Mouse (Mus musculus): ENCODE measurements around the gene Baz1a. TPM values are rescaled to one million over a fixed set of nuclear protein-coding genes. Genes with fewer than 3 reads are reported as not detected.

The Baz1a gene
- 13.4 and 16.4 TPM in 2 replicates for polyA plus RNA-seq (2015; fragmentation: Nextera tagmentation; extraction: Ambion mirVana)

- Histone ChIP-seq H3K36me3 (ENCODE audit: control insufficient read depth, insufficient read depth) (no peaks in the 10 kb centered on the region), H3K4me3 (ENCODE audit: low read length) (no peak within 1 kb of the TSS), H3K9ac (ENCODE audit: low read length) (no peak within 1 kb of the TSS), H3K4me1 (ENCODE audit: control insufficient read depth, insufficient read depth, low read length) (no peaks in the 10 kb centered on the region), H3K9me3 (replicated peaks; ENCODE audit: control insufficient read depth, low read length) (no peaks in the 10 kb centered on the region), H3K27ac (ENCODE audit: low read length) (no peak within 1 kb of the TSS), H3K27me3 (ENCODE audit: control insufficient read depth, insufficient read depth, low read length) (no peaks in the 10 kb centered on the region), H3K4me2 (ENCODE audit: low read depth, low read length) (no peak within 1 kb of the TSS)
- no peak for ATAC-seq (replicated peaks; ENCODE audit: extremely low read depth, insufficient read depth, low FRiP score)
- WGBS: 81% methylated on average over 6 of the region's 6 CpGs
These were observed at the start of gene Baz1a for GRCm38 (mm10) chr12:55013626-55014398. Baz1a (minus strand) TSS chr12:55014348.

DNA sequence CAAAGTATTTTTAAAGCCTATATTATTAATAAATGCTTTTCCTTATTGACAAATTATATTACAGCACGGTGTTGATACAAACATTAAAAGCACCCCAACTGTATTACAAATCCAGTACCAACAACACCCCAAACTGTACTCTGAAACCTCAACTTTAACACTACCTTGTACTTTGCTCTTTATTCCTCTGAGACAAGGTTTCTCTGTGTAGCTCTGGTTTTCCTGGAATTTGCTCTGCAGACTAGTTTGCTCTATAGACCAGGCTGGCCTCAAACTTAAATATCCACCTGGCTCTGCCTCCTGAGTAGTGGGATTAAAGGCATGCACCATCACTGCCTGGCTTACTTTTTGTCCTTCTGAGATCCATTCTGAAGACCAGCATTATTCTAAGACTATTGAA, 48.0 kb upstream of the Baz1a start:
- Histone ChIP-seq H3K27ac (ENCODE audit: low read length) (no peak overlapping the region), H3K9me3 (replicated peaks; ENCODE audit: control insufficient read depth, low read length) (no peaks in the 10 kb centered on the region), H3K4me2 (ENCODE audit: low read depth, low read length) (no peak overlapping the region), H3K4me1 (ENCODE audit: control insufficient read depth, insufficient read depth, low read length) (peaks cover 2% of the 10 kb centered on the region; the same call in 1 of the 2 replicates), H3K27me3 (ENCODE audit: control insufficient read depth, insufficient read depth, low read length) (no peaks in the 10 kb centered on the region), H3K4me3 (ENCODE audit: low read length) (no peak overlapping the region), H3K9ac (ENCODE audit: low read length) (no peak overlapping the region), H3K36me3 (ENCODE audit: control insufficient read depth, insufficient read depth) (no peaks in the 10 kb centered on the region)
- no peak for ATAC-seq (replicated peaks; ENCODE audit: extremely low read depth, insufficient read depth, low FRiP score)
- 93% methylated on average over 1 of the region's 1 CpGs for WGBS

DNA sequence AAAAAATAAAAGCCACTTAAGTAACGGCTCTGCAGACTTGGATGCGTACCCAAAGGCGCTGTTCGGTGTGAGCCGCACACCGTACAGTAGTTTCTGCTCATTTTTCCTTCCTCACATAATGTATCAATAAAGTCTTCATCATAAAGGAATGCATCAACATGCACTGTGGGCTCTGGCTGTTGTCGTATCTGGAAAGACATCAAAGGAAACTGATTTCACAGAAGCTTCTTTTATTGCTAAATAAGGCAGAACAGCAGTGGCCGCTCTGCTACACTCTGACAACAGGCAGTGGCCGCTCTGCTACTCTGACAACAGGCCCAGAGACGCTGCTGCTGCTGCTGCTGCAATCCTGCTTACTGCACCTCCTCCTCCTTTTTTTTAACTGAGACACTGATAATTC, 46.9 kb upstream of the Baz1a start:
- ATAC-seq (replicated peaks; ENCODE audit: extremely low read depth, insufficient read depth, low FRiP score): no peak

GRCm38 (mm10) chr12:55060212-55060898, 46.2 kb upstream of the Baz1a start:
- H3K27ac ChIP-seq (ENCODE audit: low read length): no peak overlapping the region
- H3K9me3 ChIP-seq (replicated peaks; ENCODE audit: control insufficient read depth, low read length): no peaks in the 10 kb centered on the region
- no peak overlapping the region for H3K4me3 ChIP-seq (ENCODE audit: low read length)
- no peak overlapping the region for H3K9ac ChIP-seq (ENCODE audit: low read length)
- WGBS: 51% methylated on average over 6 of the region's 6 CpGs
- H3K4me1 ChIP-seq (ENCODE audit: control insufficient read depth, insufficient read depth, low read length): peaks cover 2% of the 10 kb centered on the region; the same call in 1 of the 2 replicates
- H3K4me2 ChIP-seq (ENCODE audit: low read depth, low read length): no peak overlapping the region
- no peak for ATAC-seq (replicated peaks; ENCODE audit: extremely low read depth, insufficient read depth, low FRiP score)
- no peaks in the 10 kb centered on the region for H3K27me3 ChIP-seq (ENCODE audit: control insufficient read depth, insufficient read depth, low read length)
- no peaks in the 10 kb centered on the region for H3K36me3 ChIP-seq (ENCODE audit: control insufficient read depth, insufficient read depth)

More for the DNA sequence above, 46.9 kb upstream of the Baz1a start:
- Histone ChIP-seq H3K4me1 (ENCODE audit: control insufficient read depth, insufficient read depth, low read length) (peaks cover 2% of the 10 kb centered on the region; the same call in 1 of the 2 replicates), H3K9me3 (replicated peaks; ENCODE audit: control insufficient read depth, low read length) (no peaks in the 10 kb centered on the region), H3K27me3 (ENCODE audit: control insufficient read depth, insufficient read depth, low read length) (no peaks in the 10 kb centered on the region), H3K4me3 (ENCODE audit: low read length) (no peak overlapping the region), H3K9ac (ENCODE audit: low read length) (no peak overlapping the region), H3K36me3 (ENCODE audit: control insufficient read depth, insufficient read depth) (no peaks in the 10 kb centered on the region), H3K27ac (ENCODE audit: low read length) (no peak overlapping the region), H3K4me2 (ENCODE audit: low read depth, low read length) (no peak overlapping the region)
- 74% methylated on average over 10 of the region's 10 CpGs for WGBS

DNA sequence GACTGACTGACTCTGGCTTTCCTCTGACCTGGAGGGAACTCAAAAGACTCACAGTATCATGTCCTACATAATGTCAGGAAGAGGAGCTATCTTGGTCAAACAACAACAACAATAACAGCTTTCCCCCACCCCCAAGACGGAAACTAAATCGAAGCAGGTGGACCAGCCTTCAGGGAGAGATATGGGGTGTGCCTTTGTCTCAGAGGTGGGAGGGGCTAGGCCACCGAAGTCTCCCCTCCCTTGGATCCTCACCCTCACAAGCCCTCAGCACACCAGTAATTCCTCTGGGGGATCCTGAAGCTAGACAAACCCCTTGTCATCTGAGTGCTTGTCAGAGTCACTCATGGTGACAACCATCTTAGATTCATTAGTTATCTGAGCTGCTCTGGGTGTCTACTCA, 45.7 kb upstream of the Baz1a start:
- 39% methylated on average over 3 of the region's 3 CpGs for WGBS
- H3K9ac ChIP-seq (ENCODE audit: low read length): no peak overlapping the region
- H3K27ac ChIP-seq (ENCODE audit: low read length): no peak overlapping the region
- no peak overlapping the region for H3K4me3 ChIP-seq (ENCODE audit: low read length)
- H3K9me3 ChIP-seq (replicated peaks; ENCODE audit: control insufficient read depth, low read length): no peaks in the 10 kb centered on the region
- H3K27me3 ChIP-seq (ENCODE audit: control insufficient read depth, insufficient read depth, low read length): no peaks in the 10 kb centered on the region
- H3K4me1 ChIP-seq (ENCODE audit: control insufficient read depth, insufficient read depth, low read length): peaks cover 2% of the 10 kb centered on the region; the same call in 1 of the 2 replicates
- ATAC-seq (replicated peaks; ENCODE audit: extremely low read depth, insufficient read depth, low FRiP score): no peak
- H3K36me3 ChIP-seq (ENCODE audit: control insufficient read depth, insufficient read depth): no peaks in the 10 kb centered on the region
- H3K4me2 ChIP-seq (ENCODE audit: low read depth, low read length): no peak overlapping the region

DNA sequence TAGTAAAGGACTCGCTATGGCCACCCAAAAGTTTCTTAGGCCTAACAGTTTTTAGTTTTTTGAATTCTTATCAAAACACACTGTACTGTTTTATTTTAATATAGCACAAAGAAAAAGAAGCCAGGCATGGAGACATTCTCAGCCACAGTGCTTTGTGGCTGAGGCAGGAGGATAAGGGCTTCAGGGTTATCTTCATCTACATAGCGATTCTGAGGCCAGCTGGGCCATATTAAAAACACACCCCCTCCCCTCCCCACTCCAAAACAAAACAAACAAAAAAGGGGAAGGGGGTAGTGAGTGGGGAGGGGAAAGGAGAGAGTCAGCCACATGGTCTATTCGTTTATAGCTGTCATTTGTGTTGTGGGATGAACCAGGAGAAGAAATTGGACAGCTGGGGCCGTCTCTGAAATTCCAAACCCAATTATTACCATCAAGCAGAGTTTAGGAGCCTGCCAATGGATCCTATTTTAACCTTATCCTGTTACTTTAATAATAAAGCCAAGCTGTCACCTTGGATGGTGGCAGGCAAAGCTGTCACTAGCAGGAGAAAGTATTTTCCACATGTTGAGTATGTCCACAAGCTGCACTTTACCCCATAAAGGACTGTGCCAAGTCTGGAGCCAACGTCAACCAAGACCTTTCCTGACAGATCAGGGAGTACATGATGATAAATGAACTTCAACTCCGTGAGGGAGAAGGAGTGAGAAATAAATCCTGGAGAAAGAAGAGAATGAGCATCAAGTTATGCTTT, 44.9 kb upstream of the Baz1a start:
- Histone ChIP-seq H3K4me2 (ENCODE audit: low read depth, low read length) (no peak overlapping the region), H3K4me3 (ENCODE audit: low read length) (no peak overlapping the region), H3K27ac (ENCODE audit: low read length) (no peak overlapping the region), H3K4me1 (ENCODE audit: control insufficient read depth, insufficient read depth, low read length) (peaks cover 2% of the 10 kb centered on the region; the same call in 1 of the 2 replicates), H3K9ac (ENCODE audit: low read length) (no peak overlapping the region), H3K36me3 (ENCODE audit: control insufficient read depth, insufficient read depth) (no peaks in the 10 kb centered on the region), H3K9me3 (replicated peaks; ENCODE audit: control insufficient read depth, low read length) (no peaks in the 10 kb centered on the region), H3K27me3 (ENCODE audit: control insufficient read depth, insufficient read depth, low read length) (no peaks in the 10 kb centered on the region)
- no peak for ATAC-seq (replicated peaks; ENCODE audit: extremely low read depth, insufficient read depth, low FRiP score)
- WGBS: 51% methylated on average over 6 of the region's 6 CpGs

DNA sequence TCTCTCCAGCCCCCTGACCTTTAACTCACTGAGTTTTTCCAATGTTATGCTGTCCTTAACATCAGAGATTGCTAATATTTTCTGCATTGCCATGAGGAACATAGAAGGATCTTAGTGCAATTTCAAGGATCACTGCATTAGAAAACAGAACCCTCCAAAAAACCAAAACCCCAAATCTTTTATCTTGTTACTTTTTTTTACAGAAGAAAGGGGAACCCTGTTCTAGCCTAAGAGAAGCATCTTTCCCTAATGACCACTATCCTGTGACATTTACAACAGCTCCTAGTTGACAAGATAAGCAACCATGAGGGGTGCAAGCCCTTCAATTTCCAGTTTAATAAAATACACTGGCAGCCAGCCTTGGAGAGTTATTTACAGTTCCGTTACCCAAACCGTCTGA, 42.6 kb upstream of the Baz1a start:
- Histone ChIP-seq H3K4me1 (ENCODE audit: control insufficient read depth, insufficient read depth, low read length) (peaks cover 2% of the 10 kb centered on the region; the same call in 1 of the 2 replicates), H3K27ac (ENCODE audit: low read length) (no peak overlapping the region), H3K9ac (ENCODE audit: low read length) (no peak overlapping the region), H3K9me3 (replicated peaks; ENCODE audit: control insufficient read depth, low read length) (no peaks in the 10 kb centered on the region), H3K36me3 (ENCODE audit: control insufficient read depth, insufficient read depth) (no peaks in the 10 kb centered on the region), H3K27me3 (ENCODE audit: control insufficient read depth, insufficient read depth, low read length) (no peaks in the 10 kb centered on the region), H3K4me2 (ENCODE audit: low read depth, low read length) (no peak overlapping the region), H3K4me3 (ENCODE audit: low read length) (no peak overlapping the region)
- 62% methylated on average over 2 of the region's 2 CpGs for WGBS
- ATAC-seq (replicated peaks; ENCODE audit: extremely low read depth, insufficient read depth, low FRiP score): no peak

- 77% methylated on average over 2 of the region's 2 CpGs for WGBS
- no peak overlapping the region for H3K4me2 ChIP-seq (ENCODE audit: low read depth, low read length)
- H3K9me3 ChIP-seq (replicated peaks; ENCODE audit: control insufficient read depth, low read length): no peaks in the 10 kb centered on the region
- H3K4me3 ChIP-seq (ENCODE audit: low read length): no peak overlapping the region
- no peaks in the 10 kb centered on the region for H3K36me3 ChIP-seq (ENCODE audit: control insufficient read depth, insufficient read depth)
- no peak overlapping the region for H3K27ac ChIP-seq (ENCODE audit: low read length)
- H3K4me1 ChIP-seq (ENCODE audit: control insufficient read depth, insufficient read depth, low read length): no peaks in the 10 kb centered on the region
- no peak overlapping the region for H3K9ac ChIP-seq (ENCODE audit: low read length)
- no peaks in the 10 kb centered on the region for H3K27me3 ChIP-seq (ENCODE audit: control insufficient read depth, insufficient read depth, low read length)
- no peak for ATAC-seq (replicated peaks; ENCODE audit: extremely low read depth, insufficient read depth, low FRiP score)
These were observed 40.5 kb upstream of the Baz1a start for GRCm38 (mm10) chr12:55054551-55055241.

Measured in heart, embryonic 16.5 days (tissue).